Mouse (Mus musculus): ENCODE data around the gene Pmis2. TPM values are rescaled to one million over a fixed set of nuclear protein-coding genes. Genes with fewer than 3 reads are reported as not detected.
A peak's percentile ranks its signal among the peaks of the same experiment; 100 is the strongest.

Pmis2 gene
- polyA plus RNA-seq, 1 experiment from 2014 or later: not detected

DNA sequence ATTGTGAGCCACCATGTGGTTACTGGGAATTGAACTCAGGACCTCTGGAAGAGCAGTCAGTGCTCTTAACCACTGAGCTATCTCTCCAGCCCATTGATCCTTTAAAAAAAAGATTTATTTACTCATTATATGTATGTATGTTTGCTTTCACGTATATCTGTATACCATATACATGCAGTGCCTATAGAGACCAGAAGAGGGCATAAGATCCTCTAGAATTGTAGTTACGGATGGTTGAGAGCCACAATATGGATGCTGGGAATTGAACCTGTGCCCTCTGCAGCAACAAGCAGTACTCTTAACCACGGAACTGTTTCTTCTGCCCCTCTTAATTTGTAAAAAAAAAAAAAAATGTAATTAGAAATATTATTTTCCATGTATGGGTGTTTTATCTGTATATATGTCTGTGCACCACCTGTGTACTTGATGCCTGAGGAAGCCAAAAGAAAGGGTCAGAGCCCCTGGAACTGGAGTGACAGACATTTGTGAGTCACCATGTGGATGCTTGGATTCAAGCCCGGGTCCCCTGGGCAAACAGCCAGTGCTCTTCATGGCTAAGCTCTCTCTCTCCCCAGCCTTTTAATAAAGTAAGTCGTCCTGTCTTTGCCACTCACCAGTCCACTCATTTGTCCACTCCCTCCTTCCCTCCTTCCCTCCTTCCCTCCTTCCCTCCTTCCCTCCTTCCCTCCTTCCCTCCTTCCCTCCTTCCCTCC is 7.0 kb upstream of the Pmis2 start:
- Histone ChIP-seq H3K4me2 (replicated peaks; ENCODE audit: low read depth, low read length) (no peak overlapping the region), H3K27ac (ENCODE audit: low read length) (no peak overlapping the region), H3K36me3 (ENCODE audit: insufficient read depth, low read length) (no peaks in the 10 kb centered on the region), H3K9me3 (ENCODE audit: low read length) (no peaks in the 10 kb centered on the region), H3K4me3 (ENCODE audit: low read depth, low read length) (no peak overlapping the region), H3K9ac (replicated peaks; ENCODE audit: low read depth) (no peak overlapping the region), H3K27me3 (replicated peaks; ENCODE audit: insufficient read depth, low read length) (no peaks in the 10 kb centered on the region), H3K4me1 (ENCODE audit: insufficient read depth, low read depth, low read length) (no peaks in the 10 kb centered on the region)
- DNase-seq (ENCODE audit: low spot score): peak; percentile 22
- 48% methylated on average over 5 of the region's 5 CpGs for WGBS
- no peak for ATAC-seq
- TF ChIP-seq CTCF (IDR thresholded peaks at IDR 0.05) (peak; percentile 34; the same call in 1 of the 2 replicates), EP300 (IDR thresholded peaks at IDR 0.05) (no peak)

DNA sequence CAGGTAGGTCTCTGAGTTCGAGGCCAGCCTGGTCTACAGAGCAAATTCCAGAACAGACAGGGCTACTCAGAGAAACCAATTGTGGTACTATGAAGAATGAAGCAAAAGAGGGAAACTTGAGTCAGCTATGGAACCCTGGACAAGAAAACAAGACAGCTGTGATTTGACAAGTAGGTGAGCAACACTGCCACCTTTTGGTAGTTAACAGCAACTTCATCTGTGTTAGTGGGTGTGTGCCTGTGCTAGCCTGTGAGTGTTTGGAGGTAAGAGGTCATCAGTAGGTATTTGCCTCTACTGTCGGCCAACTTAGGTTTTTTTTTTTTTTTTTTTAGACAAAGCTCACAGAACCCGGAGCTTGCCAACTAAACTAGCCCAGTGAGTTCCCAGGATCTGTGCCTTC is 2.2 kb downstream of the Pmis2 start:
- DNase-seq (ENCODE audit: low spot score) (peak; percentile 59), ATAC-seq (no peak)
- Histone ChIP-seq H3K27me3 (replicated peaks; ENCODE audit: insufficient read depth, low read length) (no peaks in the 10 kb centered on the region), H3K4me2 (replicated peaks; ENCODE audit: low read depth, low read length) (no peak overlapping the region), H3K36me3 (ENCODE audit: insufficient read depth, low read length) (no peaks in the 10 kb centered on the region), H3K9me3 (ENCODE audit: low read length) (no peaks in the 10 kb centered on the region), H3K27ac (ENCODE audit: low read length) (no peak overlapping the region), H3K4me1 (ENCODE audit: insufficient read depth, low read depth, low read length) (peaks cover 3% of the 10 kb centered on the region; the same call in 1 of the 2 replicates), H3K4me3 (ENCODE audit: low read depth, low read length) (no peak overlapping the region), H3K9ac (replicated peaks; ENCODE audit: low read depth) (no peak overlapping the region)
- peak; percentile 66 for TF ChIP-seq CTCF (IDR thresholded peaks at IDR 0.05)
- no peak for TF ChIP-seq EP300 (IDR thresholded peaks at IDR 0.05)
- 31% methylated on average over 3 of the region's 3 CpGs for WGBS

DNA sequence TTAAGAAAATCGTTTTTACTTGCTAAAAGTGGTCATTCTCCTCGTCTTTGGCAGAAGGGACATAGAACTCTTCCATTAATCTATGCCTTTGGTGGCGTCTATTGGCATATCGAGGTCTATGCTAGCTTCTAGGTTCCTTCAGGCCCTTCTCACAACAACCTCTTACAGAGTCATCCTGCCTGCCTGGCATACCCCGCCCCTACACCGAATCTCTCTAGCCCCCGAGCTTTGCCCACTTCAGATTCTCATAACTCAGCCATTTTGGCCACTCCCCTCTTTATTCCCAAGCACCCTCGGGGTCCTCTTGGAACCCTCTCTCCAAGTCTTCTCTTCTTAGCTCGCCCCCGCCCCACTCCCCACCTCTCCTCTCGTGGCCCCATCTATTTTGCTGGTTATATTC is 6.1 kb downstream of the Pmis2 start:
- peaks cover 3% of the 10 kb centered on the region; the same call in 1 of the 2 replicates for H3K4me1 ChIP-seq (ENCODE audit: insufficient read depth, low read depth, low read length)
- no peaks in the 10 kb centered on the region for H3K9me3 ChIP-seq (ENCODE audit: low read length)
- peak; percentile 20 for ATAC-seq
- TF ChIP-seq EP300 (IDR thresholded peaks at IDR 0.05) (no peak), CTCF (IDR thresholded peaks at IDR 0.05) (no peak)
- H3K4me2 ChIP-seq (replicated peaks; ENCODE audit: low read depth, low read length): peak overlapping the region; percentile 86
- no peak for DNase-seq (ENCODE audit: low spot score)
- peak overlapping the region; percentile 54 for H3K4me3 ChIP-seq (ENCODE audit: low read depth, low read length)
- H3K9ac ChIP-seq (replicated peaks; ENCODE audit: low read depth): peak overlapping the region; percentile 50
- H3K27me3 ChIP-seq (replicated peaks; ENCODE audit: insufficient read depth, low read length): no peaks in the 10 kb centered on the region
- H3K36me3 ChIP-seq (ENCODE audit: insufficient read depth, low read length): no peaks in the 10 kb centered on the region
- 6% methylated on average over 11 of the region's 11 CpGs for WGBS
- H3K27ac ChIP-seq (ENCODE audit: low read length): no peak overlapping the region

DNA sequence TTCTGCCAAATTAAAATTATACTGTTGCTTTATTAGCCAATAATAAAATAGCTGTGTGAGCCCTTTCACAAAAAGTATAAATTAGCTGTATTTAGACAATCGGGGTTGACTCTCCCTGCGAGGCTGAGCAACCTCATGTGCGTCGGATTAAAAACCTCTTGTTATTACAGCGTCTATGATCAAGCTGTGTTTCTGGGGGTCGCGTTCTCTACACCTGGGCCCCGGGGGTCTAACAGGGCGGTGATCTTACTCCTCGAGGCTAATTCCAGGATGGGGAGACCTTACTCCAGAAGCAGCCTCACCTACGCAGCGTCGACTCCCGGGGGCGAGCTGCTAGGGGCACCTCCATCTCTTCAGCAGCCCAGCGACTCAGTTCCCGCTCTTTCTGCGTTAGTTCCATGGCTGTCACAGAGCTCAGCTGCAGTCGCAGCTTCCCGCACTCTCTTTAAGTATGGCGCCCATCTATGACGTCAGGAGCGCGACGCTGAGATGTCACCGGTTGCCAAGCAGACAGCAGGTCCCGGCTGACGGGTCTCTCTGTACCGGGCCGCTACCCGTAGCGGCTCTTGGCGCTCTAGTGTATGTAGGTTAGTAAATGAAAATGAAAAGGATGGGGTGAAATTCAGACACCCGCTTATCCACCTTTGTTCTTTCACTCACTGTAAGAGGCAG is 6.7 kb downstream of the Pmis2 start, which contains the start of gene Haus5:
TSS of gene Haus5 (minus strand) at position 466 of the 672 bp plus-strand sequence.
- ATAC-seq: peak; percentile 98
- Histone ChIP-seq H3K27me3 (replicated peaks; ENCODE audit: insufficient read depth, low read length) (no peaks in the 10 kb centered on the region), H3K4me3 (ENCODE audit: low read depth, low read length) (peak within 1 kb of the TSS; percentile 54), H3K27ac (ENCODE audit: low read length) (no peak within 1 kb of the TSS), H3K9me3 (ENCODE audit: low read length) (no peaks in the 10 kb centered on the region), H3K4me2 (replicated peaks; ENCODE audit: low read depth, low read length) (peak within 1 kb of the TSS; percentile 86), H3K9ac (replicated peaks; ENCODE audit: low read depth) (peak within 1 kb of the TSS; percentile 50), H3K4me1 (ENCODE audit: insufficient read depth, low read depth, low read length) (peaks cover 3% of the 10 kb centered on the region; the same call in 1 of the 2 replicates), H3K36me3 (ENCODE audit: insufficient read depth, low read length) (no peaks in the 10 kb centered on the region)
- TF ChIP-seq CTCF (IDR thresholded peaks at IDR 0.05) (no peak), EP300 (IDR thresholded peaks at IDR 0.05) (no peak)
- peak; percentile 93 for DNase-seq (ENCODE audit: low spot score)
- under 1% methylated on average over 34 of the region's 34 CpGs for WGBS

DNA sequence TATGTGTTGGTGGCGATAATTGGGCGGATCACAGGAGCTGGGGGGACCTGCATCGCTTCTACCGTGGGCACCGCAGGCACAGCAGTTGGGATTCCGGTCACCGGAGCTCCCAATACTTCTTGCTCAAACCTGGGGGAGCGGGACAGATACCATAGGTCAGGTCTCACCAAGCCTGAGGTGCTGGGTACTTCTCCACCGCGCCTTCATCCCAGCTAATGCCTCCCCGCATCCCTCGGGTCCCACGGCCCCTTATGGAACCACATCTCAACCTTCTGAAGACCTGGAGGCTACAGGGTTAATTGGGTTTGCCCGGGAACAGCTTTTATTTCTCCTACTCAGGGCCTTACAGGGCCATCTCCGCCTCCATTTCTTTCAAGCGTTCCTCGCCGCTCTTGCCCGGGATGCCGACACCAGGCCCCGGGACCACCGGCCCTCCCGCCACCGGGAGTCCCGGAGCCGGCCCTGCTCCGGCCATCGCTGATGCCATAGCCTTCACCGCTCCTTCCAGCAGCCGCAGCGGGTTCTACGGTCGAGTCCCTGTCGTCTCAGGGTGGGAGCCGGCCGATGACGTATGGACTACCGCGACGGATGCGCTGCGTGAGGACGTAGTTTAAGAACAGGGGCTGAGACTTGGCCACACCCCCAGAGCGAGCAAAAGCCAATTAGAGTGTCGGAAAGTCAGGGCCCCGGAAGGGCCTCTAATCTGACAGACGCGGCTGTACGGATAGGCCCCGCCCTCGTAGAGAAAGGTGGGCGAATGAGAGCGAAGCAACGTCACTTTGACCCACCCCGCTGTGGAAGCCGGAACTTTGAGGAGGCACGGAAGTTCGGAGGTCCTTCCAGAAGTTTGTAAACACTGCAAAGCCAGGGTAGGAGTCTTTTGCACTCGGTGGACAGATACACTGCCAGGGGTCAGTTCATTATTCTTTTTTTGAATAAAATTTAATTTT is 21.5 kb downstream of the Pmis2 start, which contains the start of gene Rbm42:
TSS of gene Rbm42 (minus strand) at position 727 of the 950 bp plus-strand sequence.
- Histone ChIP-seq H3K9ac (replicated peaks; ENCODE audit: low read depth) (peak within 1 kb of the TSS; percentile 95), H3K27me3 (replicated peaks; ENCODE audit: insufficient read depth, low read length) (no peaks in the 10 kb centered on the region), H3K4me3 (ENCODE audit: low read depth, low read length) (peak within 1 kb of the TSS; percentile 92), H3K36me3 (ENCODE audit: insufficient read depth, low read length) (peaks cover 22% of the 10 kb centered on the region), H3K4me2 (replicated peaks; ENCODE audit: low read depth, low read length) (peak within 1 kb of the TSS; percentile 94), H3K27ac (ENCODE audit: low read length) (peak within 1 kb of the TSS; percentile 83), H3K4me1 (ENCODE audit: insufficient read depth, low read depth, low read length) (no peaks in the 10 kb centered on the region; the same call in 1 of the 2 replicates), H3K9me3 (ENCODE audit: low read length) (no peaks in the 10 kb centered on the region)
- 1% methylated on average over 59 of the region's 59 CpGs for WGBS
- peak; percentile 100 for ATAC-seq
- peak; percentile 100 for DNase-seq (ENCODE audit: low spot score)
- TF ChIP-seq EP300 (IDR thresholded peaks at IDR 0.05): peak; percentile 53; the same call in 1 of the 2 replicates
- TF ChIP-seq CTCF (IDR thresholded peaks at IDR 0.05): no peak

Data from lung, postnatal 0 days (tissue).